Mouse (Mus musculus) MEL (cell line): ENCODE results near the gene Atrnl1. TPM values are rescaled to one million over a fixed set of nuclear protein-coding genes. Genes with fewer than 3 reads are reported as not detected.

Experiments used
- DNase-seq: peaks from one replicate; pipeline ENCODE4 v3.0.0; 2011; ENCODE audit warnings: low read depth, low spot score
- H3K27ac ChIP-seq: 2 replicates; pipeline ENCODE4 v1.5.1; 2012; ENCODE audit warnings: low read depth, mild to moderate bottlenecking, control low read depth, low read length, moderate library complexity; ENCODE audit not compliant: control insufficient read depth
- H3K27me3 ChIP-seq, 2 experiments: fragments of 150-350 bp in 1 of 2; sonication (generic) in 1 of 2; 2 replicates each; pipeline ENCODE4 v1.6.1; 2012; ENCODE audit warnings: low read length in 2 of 2, mild to moderate bottlenecking in 2 of 2, improper control_type of control experiment in 1 of 2, moderate library complexity in 1 of 2; ENCODE audit not compliant: insufficient read depth in 2 of 2, control insufficient read depth in 1 of 2
- H3K36me3 ChIP-seq, 2 experiments: 2 replicates each; pipeline ENCODE4 v1.6.1; 2012 to 2014; ENCODE audit warnings: low read length in 2 of 2, improper control_type of control experiment in 1 of 2, inconsistent platforms in 1 of 2, mild to moderate bottlenecking in 1 of 2; ENCODE audit not compliant: insufficient read depth in 2 of 2, control insufficient read depth in 1 of 2
- H3K4me1 ChIP-seq, 2 experiments: fragments of 150-350 bp in 1 of 2; sonication (generic) in 1 of 2; 2 replicates each; pipeline ENCODE4 v1.6.1; 2012; ENCODE audit warnings: low read length in 2 of 2, improper control_type of control experiment in 1 of 2, mild to moderate bottlenecking in 1 of 2; ENCODE audit not compliant: insufficient read depth in 2 of 2, control insufficient read depth in 1 of 2
- H3K4me3 ChIP-seq, 2 experiments: fragments of 150-350 bp in 1 of 2; sonication (generic) in 1 of 2; 2 replicates each; pipeline ENCODE4 v1.5.1; 2012; ENCODE audit warnings: low read depth in 2 of 2, low read length in 2 of 2, mild to moderate bottlenecking in 2 of 2, moderate library complexity in 2 of 2, control low read depth in 1 of 2, improper control_type of control experiment in 1 of 2; ENCODE audit not compliant: control insufficient read depth in 1 of 2, insufficient read depth in 1 of 2
- H3K79me2 ChIP-seq: 2 replicates; pipeline ENCODE4 v1.6.1; 2012; ENCODE audit warnings: mild to moderate bottlenecking, low read length, moderate library complexity; ENCODE audit not compliant: control insufficient read depth, poor library complexity, insufficient read depth
- H3K9ac ChIP-seq: 2 replicates; pipeline ENCODE4 v1.6.1; 2012; ENCODE audit warnings: low read depth, mild to moderate bottlenecking, control low read depth, low read length, moderate library complexity; ENCODE audit not compliant: control insufficient read depth, poor library complexity, severe bottlenecking
- H3K9me3 ChIP-seq: fragments of 150-350 bp; sonication (generic); replicated peaks from 2 replicates; pipeline ENCODE4 v1.6.1; 2012; ENCODE audit warnings: mild to moderate bottlenecking, low read length, improper control_type of control experiment, moderate library complexity; ENCODE audit not compliant: insufficient read depth
- CTCF ChIP-seq, 3 experiments: IDR thresholded peaks in 2 of 3; conservative IDR thresholded peaks in 1 of 3; 2 replicates each; pipeline ENCODE4 v1.5.1; 2011 to 2012; ENCODE audit warnings: low read length in 3 of 3, low read depth in 2 of 3, mild to moderate bottlenecking in 2 of 3, improper control_type of control experiment in 1 of 3, inconsistent platforms in 1 of 3, mixed read lengths in 1 of 3, moderate library complexity in 1 of 3; ENCODE audit not compliant: control insufficient read depth in 1 of 3, insufficient read depth in 1 of 3, poor library complexity in 1 of 3, severe bottlenecking in 1 of 3
- GABPA ChIP-seq: IDR thresholded peaks from 2 replicates; pipeline ENCODE4 v1.6.1; 2012; ENCODE audit warnings: low read depth, mild to moderate bottlenecking, inconsistent platforms, low read length, improper control_type of control experiment, moderate library complexity
- KAT2A ChIP-seq: conservative IDR thresholded peaks from 2 replicates; pipeline ENCODE4 v1.6.1; 2012; ENCODE audit warnings: low read depth, low read length, improper control_type of control experiment, inconsistent platforms
- MEF2A ChIP-seq: IDR thresholded peaks from 2 replicates; pipeline ENCODE4 v1.6.1; 2014; ENCODE audit warnings: low read depth, mild to moderate bottlenecking, inconsistent platforms, low read length, improper control_type of control experiment; ENCODE audit not compliant: poor library complexity, insufficient replicate concordance, severe bottlenecking; ENCODE audit errors: extremely low read depth
- MYB ChIP-seq: IDR thresholded peaks from 2 replicates; pipeline ENCODE4 v1.6.1; 2011; ENCODE audit warnings: mild to moderate bottlenecking, low read depth, low read length, improper control_type of control experiment
- NRF1 ChIP-seq: IDR thresholded peaks from 2 replicates; pipeline ENCODE4 v1.6.1; 2014; ENCODE audit warnings: low read depth, mild to moderate bottlenecking, inconsistent platforms, low read length, improper control_type of control experiment, moderate library complexity; ENCODE audit not compliant: poor library complexity, insufficient read depth, severe bottlenecking
- POLR2AphosphoS5 ChIP-seq: IDR thresholded peaks from 2 replicates; pipeline ENCODE4 v1.6.1; 2012; ENCODE audit warnings: low read depth, borderline replicate concordance, mild to moderate bottlenecking, inconsistent platforms, low read length, moderate library complexity, mixed read lengths
- RAD21 ChIP-seq: IDR thresholded peaks from 2 replicates; pipeline ENCODE4 v1.6.1; 2011; ENCODE audit warnings: mild to moderate bottlenecking, low read depth, low read length, improper control_type of control experiment
- SIN3A ChIP-seq: IDR thresholded peaks from 2 replicates; pipeline ENCODE4 v1.6.1; 2012; ENCODE audit warnings: low read length, improper control_type of control experiment, inconsistent platforms
- SMC3 ChIP-seq: IDR thresholded peaks from 2 replicates; pipeline ENCODE4 v1.6.1; 2011; ENCODE audit warnings: low read depth, low read length, improper control_type of control experiment
- TAL1 ChIP-seq: IDR thresholded peaks from 2 replicates; pipeline ENCODE4 v1.6.1; 2012; ENCODE audit warnings: mild to moderate bottlenecking, inconsistent platforms, low read length, moderate library complexity, mixed read lengths
- TBP ChIP-seq: IDR thresholded peaks from 2 replicates; pipeline ENCODE4 v1.8.0; 2011; ENCODE audit warnings: low read depth, low read length, improper control_type of control experiment
- UBTF ChIP-seq: IDR thresholded peaks from 2 replicates; pipeline ENCODE4 v1.6.1; 2012; ENCODE audit warnings: low read depth, mild to moderate bottlenecking, inconsistent platforms, low read length, improper control_type of control experiment, moderate library complexity, borderline replicate concordance; ENCODE audit not compliant: insufficient read depth
- USF1 ChIP-seq: IDR thresholded peaks from 2 replicates; pipeline ENCODE4 v1.6.1; 2014; ENCODE audit warnings: low read depth, mild to moderate bottlenecking, inconsistent platforms, low read length, improper control_type of control experiment, moderate library complexity
- USF2 ChIP-seq, 2 experiments: IDR thresholded peaks; 2 replicates each; pipeline ENCODE4 v1.6.1; 2011 to 2012; ENCODE audit warnings: improper control_type of control experiment in 2 of 2, low read length in 2 of 2, borderline replicate concordance in 1 of 2, inconsistent platforms in 1 of 2, low read depth in 1 of 2, mild to moderate bottlenecking in 1 of 2; ENCODE audit not compliant: insufficient read depth in 1 of 2
- ZC3H11A ChIP-seq: IDR thresholded peaks from 2 replicates; pipeline ENCODE4 v1.6.1; 2012; ENCODE audit warnings: low read depth, mild to moderate bottlenecking, inconsistent platforms, low read length, improper control_type of control experiment
- ZKSCAN1 ChIP-seq: IDR thresholded peaks from 2 replicates; pipeline ENCODE4 v1.6.1; 2012; ENCODE audit warnings: low read depth, mild to moderate bottlenecking, inconsistent platforms, low read length, improper control_type of control experiment, moderate library complexity
- ZMIZ1 ChIP-seq: IDR thresholded peaks from 2 replicates; pipeline ENCODE4 v1.6.1; 2012; ENCODE audit warnings: low read depth, mild to moderate bottlenecking, inconsistent platforms, low read length, improper control_type of control experiment, moderate library complexity
- polyA plus RNA-seq, 2 experiments: library from polyadenylated mRNA; stranded (reverse) in 1 of 2; unstranded in 1 of 2; fragments of >175 nt in 1 of 2; fragments of >200 nt in 1 of 2; gene quantifications; 2 replicates each; pipeline versions ENCODE4 v1.2.1 to v1.2.4; 2012; ENCODE audit warnings: low replicate concordance in 2 of 2, low read depth in 1 of 2; ENCODE audit not compliant: insufficient read length in 2 of 2, insufficient read depth in 1 of 2, missing spikeins in 1 of 2
- total RNA-seq: library from RNA; depleted of rRNA; stranded (reverse); fragments of 300-350 nt; gene quantifications from 2 replicates; pipeline ENCODE4 v1.2.3, GENCODE M21; 2012

The Atrnl1 gene
- total and polyA plus RNA-seq, 3 experiments: 6.4 to 8.2 TPM; not detected in 1

GRCm38 (mm10) chr19:57586172-57586571 lies 24.7 kb upstream of the Atrnl1 start (continued):
- TF ChIP-seq UBTF (0 out of 2 replicates have a peak, but pooled peaks have one; percentile 17), ZKSCAN1 (no peak), TAL1 (no peak; the same call in 1 of the 2 replicates), CTCF (IDR thresholded peaks at IDR 0.05 in 2 of 3, conservative IDR thresholded peaks at IDR 0.05 in 1 of 3; ENCODE audit: control insufficient read depth in 1 of 3, insufficient read depth in 1 of 3, low read depth in 2 of 3, low read length in 3 of 3, poor library complexity in 1 of 3, severe bottlenecking in 1 of 3) (no peak), TBP (0 out of 2 replicates have a peak, but pooled peaks have one; percentile 24), NRF1 (no peak), POLR2AphosphoS5 (no peak), MEF2A (no peak), KAT2A (no peak), ZMIZ1 (no peak), RAD21 (no peak), MYB (peak; percentile 68), GABPA (no peak), USF2 (IDR thresholded peaks at IDR 0.05; ENCODE audit: borderline replicate concordance in 1 of 2, insufficient read depth in 1 of 2, low read depth in 1 of 2, low read length in 2 of 2) (no peak), USF1 (no peak), ZC3H11A (no peak), SIN3A (no peak), SMC3 (no peak)

GRCm38 (mm10) chr19:57589516-57589915 lies 21.3 kb upstream of the Atrnl1 start:
- no peaks in the 10 kb centered on the region for H3K79me2 ChIP-seq
- H3K27me3 ChIP-seq: 0 out of 4 replicates have a peak, but pooled peaks cover 0 to 6% of the 10 kb centered on the region in 2 experiments
- DNase-seq: no peak
- TF ChIP-seq USF2 (IDR thresholded peaks at IDR 0.05; ENCODE audit: borderline replicate concordance in 1 of 2, insufficient read depth in 1 of 2, low read depth in 1 of 2, low read length in 2 of 2) (no peak), RAD21 (no peak)
- no peak overlapping the region for H3K27ac ChIP-seq
- H3K36me3 ChIP-seq: peaks cover 0 to 10% of the 10 kb centered on the region in 2 experiments; a peak in 2 of 4 replicates
- no peak overlapping the region for H3K9ac ChIP-seq
- H3K4me1 ChIP-seq: peaks cover 7 to 14% of the 10 kb centered on the region in 2 experiments
- no peaks in the 10 kb centered on the region for H3K9me3 ChIP-seq
- H3K4me3 ChIP-seq: no peak overlapping the region
